Mouse (Mus musculus): ENCODE results near the gene Bcl7c. TPM values are rescaled to one million over a fixed set of nuclear protein-coding genes. Genes with fewer than 3 reads are reported as not detected.
"Not testable (repeated sequence)": the region's sequence is repeated elsewhere in the genome, so short reads cannot be mapped to it uniquely, and the experiment has no call there.

Bcl7c gene
- polyA plus RNA-seq, 1 experiment from 2014 or later = 50.2 TPM

DNA sequence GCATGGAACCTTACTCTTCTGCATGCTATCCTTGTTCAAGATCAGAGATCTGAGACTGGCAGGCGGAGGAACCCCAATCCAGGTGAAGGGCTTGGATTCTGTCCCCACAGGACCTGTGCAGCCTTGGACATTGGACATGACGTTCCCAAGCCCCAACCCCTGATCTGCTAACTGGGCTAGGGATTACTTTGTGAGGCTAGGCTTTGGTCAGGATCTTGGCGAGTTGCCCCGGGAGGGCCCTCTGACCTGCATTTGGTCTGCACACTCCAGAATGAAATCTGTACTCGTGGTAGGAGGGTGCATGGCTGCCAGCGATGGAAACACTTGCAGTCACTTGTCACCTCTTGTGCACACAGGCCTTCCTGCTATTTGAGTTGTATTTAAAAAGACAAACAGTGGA, 45.8 kb downstream of the Bcl7c start:
- H3K9me3 ChIP-seq (ENCODE audit: control insufficient read depth, low read length) = no peaks in the 10 kb centered on the region
- no peak overlapping the region for H3K4me3 ChIP-seq (replicated peaks; ENCODE audit: low read length)
- DNase-seq (ENCODE audit: low spot score) (no peak), ATAC-seq (ENCODE audit: low FRiP score) (no peak)
- WGBS = 86% methylated on average over 6 of the region's 6 CpGs
- peaks cover 46% of the 10 kb centered on the region for H3K36me3 ChIP-seq (replicated peaks; ENCODE audit: control insufficient read depth, insufficient read depth)
- no peaks in the 10 kb centered on the region for H3K4me1 ChIP-seq (replicated peaks; ENCODE audit: control insufficient read depth, insufficient read depth, low read length)
- no peaks in the 10 kb centered on the region for H3K27me3 ChIP-seq (ENCODE audit: control insufficient read depth, insufficient read depth, low read length)
- H3K9ac ChIP-seq = no peak overlapping the region
- H3K27ac ChIP-seq = no peak overlapping the region
- no peak overlapping the region for H3K4me2 ChIP-seq (replicated peaks)

DNA sequence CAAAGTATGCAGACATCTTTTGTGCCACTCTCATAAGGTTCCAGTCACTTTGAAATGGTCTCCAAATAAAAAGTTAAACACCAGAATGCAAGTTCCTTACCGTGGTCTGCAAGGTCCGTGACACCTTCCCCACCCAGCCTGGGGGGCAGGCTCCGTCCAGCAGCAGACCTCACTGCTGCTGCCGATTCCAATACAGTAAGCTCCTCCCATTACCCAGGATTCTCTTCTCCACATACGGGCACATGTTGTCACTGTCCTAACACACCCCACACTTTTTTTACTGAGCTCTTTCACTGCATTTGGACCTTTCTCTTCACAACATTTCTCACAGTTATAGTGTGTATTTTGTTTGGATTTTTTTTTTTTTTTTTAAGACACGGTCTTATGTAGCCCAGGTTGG, 46.9 kb downstream of the Bcl7c start:
- Histone ChIP-seq H3K4me1 (replicated peaks; ENCODE audit: control insufficient read depth, insufficient read depth, low read length) (no peaks in the 10 kb centered on the region), H3K4me2 (replicated peaks) (no peak overlapping the region), H3K4me3 (replicated peaks; ENCODE audit: low read length) (no peak overlapping the region), H3K27me3 (ENCODE audit: control insufficient read depth, insufficient read depth, low read length) (no peaks in the 10 kb centered on the region), H3K27ac (no peak overlapping the region), H3K9ac (no peak overlapping the region), H3K36me3 (replicated peaks; ENCODE audit: control insufficient read depth, insufficient read depth) (peaks cover 43% of the 10 kb centered on the region), H3K9me3 (ENCODE audit: control insufficient read depth, low read length) (no peaks in the 10 kb centered on the region)
- 80% methylated on average over 6 of the region's 6 CpGs for WGBS
- ATAC-seq (ENCODE audit: low FRiP score) = no peak
- DNase-seq (ENCODE audit: low spot score) = no peak

DNA sequence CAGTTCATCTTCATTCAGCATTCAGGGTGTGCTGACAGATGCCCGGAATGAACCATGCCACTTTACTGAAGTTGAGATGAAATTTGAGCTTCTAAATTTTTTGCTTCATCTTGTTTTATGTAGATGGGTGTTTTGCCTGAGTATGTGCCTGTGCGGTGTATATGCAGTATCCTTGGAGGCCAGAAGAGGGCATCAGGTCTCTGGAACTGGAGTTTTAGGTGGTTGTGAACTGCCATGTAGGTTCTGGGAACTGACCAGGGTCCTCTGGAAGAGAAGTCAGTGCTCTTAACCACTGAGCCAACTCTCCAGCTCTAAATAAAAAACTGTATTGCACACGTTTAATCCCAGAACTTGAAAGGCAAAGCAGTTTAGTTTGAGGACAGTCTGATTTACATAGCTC, 47.9 kb downstream of the Bcl7c start:
- Histone ChIP-seq H3K9ac (no peak overlapping the region), H3K4me1 (replicated peaks; ENCODE audit: control insufficient read depth, insufficient read depth, low read length) (no peaks in the 10 kb centered on the region), H3K4me2 (replicated peaks) (no peak overlapping the region), H3K4me3 (replicated peaks; ENCODE audit: low read length) (no peak overlapping the region), H3K36me3 (replicated peaks; ENCODE audit: control insufficient read depth, insufficient read depth) (peaks cover 34% of the 10 kb centered on the region), H3K27me3 (ENCODE audit: control insufficient read depth, insufficient read depth, low read length) (no peaks in the 10 kb centered on the region), H3K9me3 (ENCODE audit: control insufficient read depth, low read length) (no peaks in the 10 kb centered on the region), H3K27ac (no peak overlapping the region)
- DNase-seq (ENCODE audit: low spot score) = no peak
- 92% methylated on average over 3 of the region's 3 CpGs for WGBS
- ATAC-seq (ENCODE audit: low FRiP score) = no peak

GRCm38 (mm10) chr7:127656946-127657345, 51.8 kb downstream of the Bcl7c start:
- Histone ChIP-seq H3K27ac (no peak overlapping the region), H3K4me1 (replicated peaks; ENCODE audit: control insufficient read depth, insufficient read depth, low read length) (0 out of 2 replicates have a peak, but pooled peaks cover 4% of the 10 kb centered on the region), H3K4me2 (replicated peaks) (no peak overlapping the region), H3K27me3 (ENCODE audit: control insufficient read depth, insufficient read depth, low read length) (no peaks in the 10 kb centered on the region), H3K9ac (no peak overlapping the region), H3K4me3 (replicated peaks; ENCODE audit: low read length) (no peak overlapping the region), H3K36me3 (replicated peaks; ENCODE audit: control insufficient read depth, insufficient read depth) (no peaks in the 10 kb centered on the region), H3K9me3 (ENCODE audit: control insufficient read depth, low read length) (no peaks in the 10 kb centered on the region)
- no peak for ATAC-seq (ENCODE audit: low FRiP score)
- peak; percentile 64 for DNase-seq (ENCODE audit: low spot score)
- WGBS = 41% methylated on average over 4 of the region's 4 CpGs

DNA sequence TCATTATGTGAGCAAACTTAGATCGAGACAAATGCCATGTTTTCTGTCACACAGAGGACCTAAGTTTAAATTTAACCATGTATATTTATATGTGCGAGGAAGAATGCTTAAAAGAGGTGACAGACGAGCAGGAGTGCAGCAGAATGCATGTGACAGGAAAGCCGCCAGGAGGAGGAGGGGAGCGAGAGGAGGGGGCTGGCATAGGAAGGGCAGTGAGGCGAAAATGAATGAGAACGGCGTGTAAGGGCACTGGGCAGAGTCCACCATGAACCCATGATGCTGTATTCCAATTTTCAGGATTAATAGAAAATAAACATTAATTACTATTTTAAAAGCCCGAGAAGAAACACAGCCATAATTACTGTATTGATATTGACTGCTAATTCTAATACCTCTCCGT, 54.4 kb downstream of the Bcl7c start:
- Histone ChIP-seq H3K4me2 (replicated peaks) (no peak overlapping the region), H3K4me3 (replicated peaks; ENCODE audit: low read length) (no peak overlapping the region), H3K9me3 (ENCODE audit: control insufficient read depth, low read length) (no peaks in the 10 kb centered on the region), H3K4me1 (replicated peaks; ENCODE audit: control insufficient read depth, insufficient read depth, low read length) (0 out of 2 replicates have a peak, but pooled peaks cover 4% of the 10 kb centered on the region), H3K27ac (no peak overlapping the region), H3K9ac (no peak overlapping the region), H3K36me3 (replicated peaks; ENCODE audit: control insufficient read depth, insufficient read depth) (no peaks in the 10 kb centered on the region), H3K27me3 (ENCODE audit: control insufficient read depth, insufficient read depth, low read length) (no peaks in the 10 kb centered on the region)
- no peak for DNase-seq (ENCODE audit: low spot score)
- ATAC-seq (ENCODE audit: low FRiP score) = no peak
- WGBS = 72% methylated on average over 10 of the region's 10 CpGs

DNA sequence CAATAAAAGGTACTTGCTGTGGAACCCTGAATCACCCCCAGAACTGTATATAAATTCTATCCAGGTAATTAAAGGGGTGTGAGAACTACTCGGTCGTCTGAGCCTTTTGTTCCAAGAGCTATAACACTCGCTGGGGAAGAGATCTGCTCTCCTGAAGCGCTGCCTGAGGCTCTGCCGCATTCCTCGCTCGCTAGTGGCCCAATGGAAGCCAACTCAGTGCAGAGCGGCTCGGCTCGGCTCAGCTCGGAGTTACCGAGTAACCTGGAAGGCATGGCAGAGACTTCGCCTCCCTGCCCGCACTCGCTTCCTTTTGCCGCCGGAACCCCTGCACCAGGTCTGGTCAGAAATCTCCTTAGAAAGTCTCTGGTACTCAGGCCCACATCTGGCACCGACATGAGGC, 56.7 kb downstream of the Bcl7c start:
- 15% methylated on average over 18 of the region's 18 CpGs for WGBS
- DNase-seq (ENCODE audit: low spot score) (no peak), ATAC-seq (ENCODE audit: low FRiP score) (no peak)
- Histone ChIP-seq H3K4me3 (replicated peaks; ENCODE audit: low read length) (no peak overlapping the region), H3K9ac (0 out of 2 replicates have a peak overlapping the region, but pooled peaks have one; percentile 8), H3K4me2 (replicated peaks) (peak overlapping the region; percentile 20), H3K27me3 (ENCODE audit: control insufficient read depth, insufficient read depth, low read length) (no peaks in the 10 kb centered on the region), H3K36me3 (replicated peaks; ENCODE audit: control insufficient read depth, insufficient read depth) (no peaks in the 10 kb centered on the region), H3K27ac (no peak overlapping the region), H3K9me3 (ENCODE audit: control insufficient read depth, low read length) (no peaks in the 10 kb centered on the region), H3K4me1 (replicated peaks; ENCODE audit: control insufficient read depth, insufficient read depth, low read length) (0 out of 2 replicates have a peak, but pooled peaks cover 4% of the 10 kb centered on the region)

DNA sequence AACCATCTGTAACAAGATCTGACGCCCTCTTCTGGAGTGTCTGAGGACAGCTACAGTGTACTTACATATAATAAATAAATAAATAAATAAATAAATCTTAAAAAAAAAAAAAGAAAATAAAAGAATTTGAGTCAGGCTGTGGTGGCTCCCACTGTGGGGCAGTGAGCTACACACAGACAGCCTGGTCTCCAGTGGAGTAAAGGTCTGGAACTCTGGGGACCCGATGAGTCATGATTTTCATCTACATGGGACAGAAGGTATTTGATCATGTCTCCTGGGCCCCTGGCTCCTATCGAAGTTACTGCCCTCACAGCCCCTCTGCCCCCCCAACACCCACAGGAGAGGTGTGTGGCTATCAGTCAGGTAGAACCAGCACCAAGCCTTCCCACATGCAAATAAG, 57.1 kb downstream of the Bcl7c start:
- no peak overlapping the region for H3K9ac ChIP-seq
- no peaks in the 10 kb centered on the region for H3K27me3 ChIP-seq (ENCODE audit: control insufficient read depth, insufficient read depth, low read length)
- H3K9me3 ChIP-seq (ENCODE audit: control insufficient read depth, low read length) = no peaks in the 10 kb centered on the region
- WGBS = 81% methylated on average over 2 of the region's 3 CpGs
- no peak overlapping the region for H3K27ac ChIP-seq
- no peak for DNase-seq (ENCODE audit: low spot score)
- no peak for ATAC-seq (ENCODE audit: low FRiP score)
- no peaks in the 10 kb centered on the region for H3K36me3 ChIP-seq (replicated peaks; ENCODE audit: control insufficient read depth, insufficient read depth)
- no peak overlapping the region for H3K4me2 ChIP-seq (replicated peaks)
- H3K4me1 ChIP-seq (replicated peaks; ENCODE audit: control insufficient read depth, insufficient read depth, low read length) = 0 out of 2 replicates have a peak, but pooled peaks cover 4% of the 10 kb centered on the region
- no peak overlapping the region for H3K4me3 ChIP-seq (replicated peaks; ENCODE audit: low read length)

- Histone ChIP-seq H3K4me2 (replicated peaks) (no peak overlapping the region), H3K27me3 (ENCODE audit: control insufficient read depth, insufficient read depth, low read length) (no peaks in the 10 kb centered on the region), H3K4me3 (replicated peaks; ENCODE audit: low read length) (no peak overlapping the region), H3K9me3 (ENCODE audit: control insufficient read depth, low read length) (no peaks in the 10 kb centered on the region), H3K27ac (no peak overlapping the region), H3K4me1 (replicated peaks; ENCODE audit: control insufficient read depth, insufficient read depth, low read length) (0 out of 2 replicates have a peak, but pooled peaks cover 4% of the 10 kb centered on the region), H3K9ac (no peak overlapping the region), H3K36me3 (replicated peaks; ENCODE audit: control insufficient read depth, insufficient read depth) (no peaks in the 10 kb centered on the region)
- no peak for DNase-seq (ENCODE audit: low spot score)
- 86% methylated on average over 6 of the region's 6 CpGs for WGBS
- ATAC-seq (ENCODE audit: low FRiP score) = no peak
Observed at GRCm38 (mm10) chr7:127649206-127649605, 59.5 kb downstream of the Bcl7c start.

GRCm38 (mm10) chr7:127648516-127649201, 60.1 kb downstream of the Bcl7c start:
- 80% methylated on average over 4 of the region's 4 CpGs for WGBS
- DNase-seq (ENCODE audit: low spot score) = no peak
- no peaks in the 10 kb centered on the region for H3K9me3 ChIP-seq (ENCODE audit: control insufficient read depth, low read length)
- H3K27me3 ChIP-seq (ENCODE audit: control insufficient read depth, insufficient read depth, low read length) = no peaks in the 10 kb centered on the region
- no peak for ATAC-seq (ENCODE audit: low FRiP score)
- no peak overlapping the region for H3K4me2 ChIP-seq (replicated peaks)
- H3K4me1 ChIP-seq (replicated peaks; ENCODE audit: control insufficient read depth, insufficient read depth, low read length) = 0 out of 2 replicates have a peak, but pooled peaks cover 4% of the 10 kb centered on the region
- H3K36me3 ChIP-seq (replicated peaks; ENCODE audit: control insufficient read depth, insufficient read depth) = no peaks in the 10 kb centered on the region
- no peak overlapping the region for H3K4me3 ChIP-seq (replicated peaks; ENCODE audit: low read length)
- H3K9ac ChIP-seq = no peak overlapping the region
- no peak overlapping the region for H3K27ac ChIP-seq

DNA sequence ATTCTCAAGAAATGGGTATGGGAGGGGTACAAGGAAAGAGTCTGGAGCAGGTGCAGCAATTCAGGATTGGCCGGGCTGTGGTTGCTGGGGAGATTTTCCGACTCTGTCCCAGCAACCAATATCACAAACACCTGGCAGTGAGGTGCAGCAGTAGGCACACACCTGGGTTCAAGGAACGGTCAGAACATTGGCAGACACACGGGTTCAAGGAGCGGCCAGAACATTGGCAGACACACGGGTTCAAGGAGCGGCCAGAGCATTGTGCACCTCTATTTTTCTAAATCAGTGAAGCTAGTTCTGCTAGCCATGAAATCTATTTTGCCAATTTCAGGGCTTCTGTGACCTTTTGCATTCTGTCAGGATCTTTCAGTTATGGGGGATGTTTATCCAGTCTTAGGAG, 61.2 kb downstream of the Bcl7c start:
- not testable (repeated sequence) for H3K36me3 ChIP-seq (replicated peaks; ENCODE audit: control insufficient read depth, insufficient read depth); DNase-seq (ENCODE audit: low spot score); H3K4me2 ChIP-seq (replicated peaks); H3K4me3 ChIP-seq (replicated peaks; ENCODE audit: low read length); H3K9ac ChIP-seq; H3K27me3 ChIP-seq (ENCODE audit: control insufficient read depth, insufficient read depth, low read length); H3K27ac ChIP-seq; ATAC-seq (ENCODE audit: low FRiP score); H3K4me1 ChIP-seq (replicated peaks; ENCODE audit: control insufficient read depth, insufficient read depth, low read length); H3K9me3 ChIP-seq (ENCODE audit: control insufficient read depth, low read length)
- WGBS = 96% methylated on average over 7 of the region's 7 CpGs
